Mouse (Mus musculus): ENCODE measurements around the gene Dlst. TPM values are rescaled to one million over a fixed set of nuclear protein-coding genes. Genes with fewer than 3 reads are reported as not detected.

Dlst gene
- polyA plus RNA-seq, 1 experiment = 219 TPM

DNA sequence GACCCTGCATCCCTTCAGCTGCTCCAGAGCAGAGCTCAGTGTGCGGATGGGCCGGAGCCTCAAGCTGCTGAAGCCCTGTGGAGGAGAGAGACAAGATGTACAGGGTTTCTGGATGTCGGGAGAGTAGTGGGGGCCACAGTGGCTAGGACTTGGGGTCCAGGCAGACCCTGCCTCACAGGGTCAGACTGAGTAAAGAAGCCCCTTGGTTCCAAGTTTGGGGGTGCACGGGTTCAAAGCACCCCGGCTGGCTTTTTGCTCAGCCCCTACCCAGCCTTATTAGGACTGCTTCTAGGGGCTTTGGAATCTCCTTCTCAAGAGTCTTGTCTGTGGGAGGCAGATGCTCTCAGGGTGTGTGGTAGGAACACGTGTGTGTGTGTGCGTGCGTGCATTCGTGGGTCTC is 36.2 kb downstream of the Dlst start:
- Histone ChIP-seq H3ac (ENCODE audit: control insufficient read depth, insufficient read length) (no peak overlapping the region), H3K36me3 (ENCODE audit: control insufficient read depth, insufficient read depth) (no peaks in the 10 kb centered on the region)
- TF ChIP-seq MAX (IDR thresholded peaks at IDR 0.05; ENCODE audit: low read depth) = no peak
- no peak for TF ChIP-seq CEBPB (IDR thresholded peaks at IDR 0.05; ENCODE audit: insufficient read depth, poor library complexity, severe bottlenecking)
- TF ChIP-seq POLR2AphosphoS2 (IDR thresholded peaks at IDR 0.05; ENCODE audit: insufficient read length, low read depth) = no peak
- no peak for TF ChIP-seq MYOG (IDR thresholded peaks at IDR 0.05; ENCODE audit: control insufficient read depth in 1 of 3, insufficient read depth in 1 of 3, insufficient read length in 2 of 3, low read depth in 2 of 3)
- TF ChIP-seq USF1 (IDR thresholded peaks at IDR 0.05; ENCODE audit: low read depth) = no peak
- no peak for TF ChIP-seq E2F4 (IDR thresholded peaks at IDR 0.05; ENCODE audit: insufficient read depth)
- TF ChIP-seq POLR2A (IDR thresholded peaks at IDR 0.05; ENCODE audit: insufficient read length, low read depth) = no peak
- TF ChIP-seq SRF (IDR thresholded peaks at IDR 0.05; ENCODE audit: control insufficient read depth, insufficient read length, low read depth) = no peak
- TF ChIP-seq REST (IDR thresholded peaks at IDR 0.05; ENCODE audit: insufficient read depth, insufficient read length) = no peak
- TF ChIP-seq MYOD1 (IDR thresholded peaks at IDR 0.05; ENCODE audit: control insufficient read depth in 1 of 3, insufficient read length in 2 of 3, low read depth in 2 of 3) = no peak
- no peak for TF ChIP-seq TCF12 (IDR thresholded peaks at IDR 0.05; ENCODE audit: insufficient read depth, poor library complexity, severe bottlenecking)
- no peak for TF ChIP-seq TCF3 (IDR thresholded peaks at IDR 0.05; ENCODE audit: insufficient read length, low read depth)

DNA sequence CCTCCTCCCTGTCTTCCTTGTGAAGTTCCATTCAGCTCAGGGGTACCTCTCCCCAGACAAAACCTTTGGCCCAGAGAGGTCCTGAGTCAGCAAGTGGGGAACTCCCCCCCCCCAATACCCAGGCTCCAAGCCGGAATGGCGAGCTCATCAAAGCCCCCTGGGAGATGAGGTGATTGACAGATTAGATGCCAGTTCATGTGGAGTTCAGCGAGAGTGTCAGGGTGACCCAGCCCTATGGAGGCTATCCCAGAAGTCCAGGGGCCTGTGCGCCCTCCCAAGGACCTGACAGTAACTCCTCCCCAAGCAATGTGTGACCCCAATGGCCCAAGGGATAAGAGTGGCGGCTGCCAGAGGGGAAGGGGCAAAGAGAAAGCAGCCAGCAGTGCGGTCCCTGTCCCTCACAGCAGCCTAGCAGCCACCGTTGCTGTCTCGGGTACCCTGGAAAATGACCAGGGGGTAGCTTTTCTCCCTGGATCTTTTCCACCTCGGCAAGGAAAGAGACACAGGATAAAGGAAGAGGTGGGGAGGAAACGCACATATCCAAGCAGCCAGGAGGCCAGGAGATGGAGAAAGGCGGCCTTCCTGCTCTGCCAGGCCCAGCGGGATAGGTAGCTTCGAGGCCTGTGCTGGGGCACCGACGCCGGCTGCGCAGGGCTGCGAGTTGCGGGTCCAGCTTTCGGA is 39.8 kb downstream of the Dlst start:
- no peak overlapping the region for H3ac ChIP-seq (ENCODE audit: control insufficient read depth, insufficient read length)
- no peaks in the 10 kb centered on the region for H3K27me3 ChIP-seq (ENCODE audit: control insufficient read depth, insufficient read depth, insufficient read length)
- H3K79me2 ChIP-seq (ENCODE audit: control insufficient read depth, insufficient read depth) = no peaks in the 10 kb centered on the region
- no peak for TF ChIP-seq MYOG (IDR thresholded peaks at IDR 0.05; ENCODE audit: control insufficient read depth in 1 of 3, insufficient read depth in 1 of 3, insufficient read length in 2 of 3, low read depth in 2 of 3)
- H3K4me3 ChIP-seq = no peak overlapping the region
- no peak overlapping the region for H3K4me2 ChIP-seq (ENCODE audit: low read depth)
- no peaks in the 10 kb centered on the region for H3K36me3 ChIP-seq (ENCODE audit: control insufficient read depth, insufficient read depth)

More for the DNA sequence above, 36.2 kb downstream of the Dlst start:
- Histone ChIP-seq H3K27me3 (ENCODE audit: control insufficient read depth, insufficient read depth, insufficient read length) (no peaks in the 10 kb centered on the region), H3K4me3 (no peak overlapping the region), H3K4me2 (ENCODE audit: low read depth) (no peak overlapping the region), H3K79me2 (ENCODE audit: control insufficient read depth, insufficient read depth) (no peaks in the 10 kb centered on the region)

DNA sequence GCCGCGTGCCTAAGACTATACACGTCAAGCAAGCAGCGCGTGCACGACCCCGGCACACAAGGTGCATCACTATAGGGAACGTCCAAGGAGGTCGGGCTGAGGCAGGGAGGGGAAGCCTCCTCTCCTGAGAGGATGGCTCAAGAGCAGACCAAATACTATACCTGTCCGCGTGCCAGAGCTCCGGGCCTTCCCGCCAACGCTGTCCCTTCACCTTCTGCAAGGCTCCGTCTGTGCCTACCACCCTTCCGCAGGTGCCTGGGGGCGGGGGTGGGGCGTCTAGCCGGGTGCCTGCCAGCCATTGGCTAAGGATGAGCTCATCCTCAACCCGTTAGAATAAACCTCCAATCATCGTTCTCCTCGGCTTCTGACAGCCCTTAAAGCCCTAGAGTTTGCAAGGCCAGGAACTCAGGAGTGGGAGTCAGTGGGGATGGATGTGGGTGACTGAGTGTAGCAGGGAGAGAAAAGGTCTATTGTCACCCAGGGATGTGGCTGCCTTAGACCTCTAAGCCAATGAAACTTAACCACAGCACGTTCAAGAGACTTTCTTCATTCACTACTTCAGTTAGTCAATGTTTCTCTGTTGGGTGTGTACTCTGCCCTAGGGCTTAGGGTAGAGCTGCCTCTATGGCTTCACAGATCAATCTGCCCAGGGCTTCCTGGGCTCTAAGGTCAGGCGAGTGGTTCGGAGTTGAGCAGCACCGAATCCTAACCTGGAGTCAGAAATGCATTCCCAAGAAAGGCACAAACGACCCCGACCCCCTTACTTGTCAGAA is 40.6 kb downstream of the Dlst start, which contains the start of gene Rps6kl1:
TSS of gene Rps6kl1 (minus strand) at position 263 of the 773 bp plus-strand sequence.
- no peak within 1 kb of the TSS for H3ac ChIP-seq (ENCODE audit: control insufficient read depth, insufficient read length)
- H3K27me3 ChIP-seq (ENCODE audit: control insufficient read depth, insufficient read depth, insufficient read length) = no peaks in the 10 kb centered on the region
- no peak within 1 kb of the TSS for H3K4me3 ChIP-seq
- no peak for TF ChIP-seq MAX (IDR thresholded peaks at IDR 0.05; ENCODE audit: low read depth)
- no peak for TF ChIP-seq REST (IDR thresholded peaks at IDR 0.05; ENCODE audit: insufficient read depth, insufficient read length)
- TF ChIP-seq POLR2A (IDR thresholded peaks at IDR 0.05; ENCODE audit: insufficient read length, low read depth) = no peak
- no peak for TF ChIP-seq SRF (IDR thresholded peaks at IDR 0.05; ENCODE audit: control insufficient read depth, insufficient read length, low read depth)
- no peak for TF ChIP-seq MYOG (IDR thresholded peaks at IDR 0.05; ENCODE audit: control insufficient read depth in 1 of 3, insufficient read depth in 1 of 3, insufficient read length in 2 of 3, low read depth in 2 of 3)
- no peak for TF ChIP-seq E2F4 (IDR thresholded peaks at IDR 0.05; ENCODE audit: insufficient read depth)
- no peak for TF ChIP-seq MYOD1 (IDR thresholded peaks at IDR 0.05; ENCODE audit: control insufficient read depth in 1 of 3, insufficient read length in 2 of 3, low read depth in 2 of 3)
- TF ChIP-seq TCF12 (IDR thresholded peaks at IDR 0.05; ENCODE audit: insufficient read depth, poor library complexity, severe bottlenecking) = no peak
- TF ChIP-seq USF1 (IDR thresholded peaks at IDR 0.05; ENCODE audit: low read depth) = no peak
- no peak for TF ChIP-seq POLR2AphosphoS2 (IDR thresholded peaks at IDR 0.05; ENCODE audit: insufficient read length, low read depth)
- no peak for TF ChIP-seq CEBPB (IDR thresholded peaks at IDR 0.05; ENCODE audit: insufficient read depth, poor library complexity, severe bottlenecking)
- TF ChIP-seq TCF3 (IDR thresholded peaks at IDR 0.05; ENCODE audit: insufficient read length, low read depth) = no peak
- no peaks in the 10 kb centered on the region for H3K79me2 ChIP-seq (ENCODE audit: control insufficient read depth, insufficient read depth)
- H3K4me2 ChIP-seq (ENCODE audit: low read depth) = no peak within 1 kb of the TSS
- no peaks in the 10 kb centered on the region for H3K36me3 ChIP-seq (ENCODE audit: control insufficient read depth, insufficient read depth)

DNA sequence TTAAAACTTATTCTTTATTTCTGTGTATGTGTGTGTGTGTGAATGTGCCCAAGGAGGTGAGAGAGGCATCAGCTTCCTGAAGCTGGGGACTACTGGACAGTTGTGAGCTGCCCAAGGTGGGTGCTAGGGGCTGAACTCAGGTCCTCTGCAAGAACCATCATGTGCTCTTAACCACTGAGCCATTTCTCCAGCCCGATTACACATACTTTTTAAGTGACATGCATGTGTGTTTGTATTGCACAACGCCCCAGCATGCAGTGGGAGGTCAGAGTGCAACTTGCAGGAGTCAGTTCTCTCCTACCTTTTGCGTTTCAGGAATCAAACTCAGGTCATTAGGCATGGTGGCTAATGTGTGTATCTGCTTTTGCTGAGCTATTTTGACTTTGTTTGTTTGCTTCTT is 42.4 kb downstream of the Dlst start:
- Histone ChIP-seq H3ac (ENCODE audit: control insufficient read depth, insufficient read length) (no peak overlapping the region), H3K4me3 (no peak overlapping the region), H3K4me2 (ENCODE audit: low read depth) (no peak overlapping the region), H3K36me3 (ENCODE audit: control insufficient read depth, insufficient read depth) (no peaks in the 10 kb centered on the region), H3K79me2 (ENCODE audit: control insufficient read depth, insufficient read depth) (no peaks in the 10 kb centered on the region), H3K27me3 (ENCODE audit: control insufficient read depth, insufficient read depth, insufficient read length) (no peaks in the 10 kb centered on the region)
- no peak for TF ChIP-seq MYOD1 (IDR thresholded peaks at IDR 0.05; ENCODE audit: control insufficient read depth in 1 of 3, insufficient read length in 2 of 3, low read depth in 2 of 3)
- TF ChIP-seq E2F4 (IDR thresholded peaks at IDR 0.05; ENCODE audit: insufficient read depth) = no peak
- TF ChIP-seq POLR2A (IDR thresholded peaks at IDR 0.05; ENCODE audit: insufficient read length, low read depth) = no peak
- TF ChIP-seq SRF (IDR thresholded peaks at IDR 0.05; ENCODE audit: control insufficient read depth, insufficient read length, low read depth) = no peak
- TF ChIP-seq CEBPB (IDR thresholded peaks at IDR 0.05; ENCODE audit: insufficient read depth, poor library complexity, severe bottlenecking) = peak; percentile 66; the same call in 1 of the 2 replicates

DNA sequence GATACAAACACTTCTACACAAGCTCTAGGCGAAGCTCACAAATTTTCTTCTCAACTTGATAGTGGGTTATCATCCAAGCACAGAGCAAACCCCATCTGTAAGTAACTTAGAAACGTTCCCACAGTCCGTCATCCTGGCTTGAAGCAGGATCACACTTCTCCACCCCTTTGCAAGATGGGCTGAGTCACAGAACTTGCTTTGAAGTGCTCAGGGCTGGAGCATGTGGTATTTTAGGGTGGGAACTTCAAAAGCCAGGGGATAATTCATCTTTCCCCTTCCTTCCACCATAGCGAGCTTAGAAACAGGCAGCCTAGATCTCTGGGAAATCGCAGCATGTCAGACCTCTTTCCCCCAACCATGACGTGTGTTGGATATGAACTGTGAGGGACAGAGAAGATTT is 45.7 kb downstream of the Dlst start:
- no peak overlapping the region for H3K4me3 ChIP-seq
- TF ChIP-seq MYOD1 (IDR thresholded peaks at IDR 0.05; ENCODE audit: control insufficient read depth in 1 of 3, insufficient read length in 2 of 3, low read depth in 2 of 3) (no peak), SRF (IDR thresholded peaks at IDR 0.05; ENCODE audit: control insufficient read depth, insufficient read length, low read depth) (no peak), CEBPB (IDR thresholded peaks at IDR 0.05; ENCODE audit: insufficient read depth, poor library complexity, severe bottlenecking) (no peak), E2F4 (IDR thresholded peaks at IDR 0.05; ENCODE audit: insufficient read depth) (no peak), USF1 (IDR thresholded peaks at IDR 0.05; ENCODE audit: low read depth) (no peak), TCF3 (IDR thresholded peaks at IDR 0.05; ENCODE audit: insufficient read length, low read depth) (no peak), MAX (IDR thresholded peaks at IDR 0.05; ENCODE audit: low read depth) (no peak), TCF12 (IDR thresholded peaks at IDR 0.05; ENCODE audit: insufficient read depth, poor library complexity, severe bottlenecking) (no peak), POLR2AphosphoS2 (IDR thresholded peaks at IDR 0.05; ENCODE audit: insufficient read length, low read depth) (no peak), POLR2A (IDR thresholded peaks at IDR 0.05; ENCODE audit: insufficient read length, low read depth) (no peak), MYOG (IDR thresholded peaks at IDR 0.05; ENCODE audit: control insufficient read depth in 1 of 3, insufficient read depth in 1 of 3, insufficient read length in 2 of 3, low read depth in 2 of 3) (no peak)
- H3K36me3 ChIP-seq (ENCODE audit: control insufficient read depth, insufficient read depth) = no peaks in the 10 kb centered on the region
- H3ac ChIP-seq (ENCODE audit: control insufficient read depth, insufficient read length) = no peak overlapping the region
- H3K79me2 ChIP-seq (ENCODE audit: control insufficient read depth, insufficient read depth) = no peaks in the 10 kb centered on the region
- H3K4me2 ChIP-seq (ENCODE audit: low read depth) = peak overlapping the region; percentile 48
- H3K27me3 ChIP-seq (ENCODE audit: control insufficient read depth, insufficient read depth, insufficient read length) = no peaks in the 10 kb centered on the region

Measured in myocyte (in vitro differentiated cells).